Mouse (Mus musculus): ENCODE measurements around the gene Tmcc2. TPM values are rescaled to one million over a fixed set of nuclear protein-coding genes. Genes with fewer than 3 reads are reported as not detected.

The Tmcc2 gene
- polyA plus RNA-seq, 1 experiment = 11.2 TPM

- no peak for TF ChIP-seq POLR2A (IDR thresholded peaks at IDR 0.05; ENCODE audit: borderline replicate concordance, low read depth, low read length)
- TF ChIP-seq CTCF (IDR thresholded peaks at IDR 0.05; ENCODE audit: low read depth, low read length) = no peak
- no peak overlapping the region for H3K4me3 ChIP-seq (ENCODE audit: insufficient read depth, low read length)
- peaks cover 2% of the 10 kb centered on the region for H3K4me1 ChIP-seq (ENCODE audit: control insufficient read depth, insufficient read depth, low read length)
- no peak overlapping the region for H3K27ac ChIP-seq (ENCODE audit: insufficient read depth, low read depth, low read length)
Measured at GRCm38 (mm10) chr1:132396705-132397104, 5.6 kb upstream of the Tmcc2 start.

- Histone ChIP-seq H3K4me3 (ENCODE audit: insufficient read depth, low read length) (no peak overlapping the region), H3K4me1 (ENCODE audit: control insufficient read depth, insufficient read depth, low read length) (peaks cover 3% of the 10 kb centered on the region), H3K27ac (ENCODE audit: insufficient read depth, low read depth, low read length) (no peak overlapping the region)
- TF ChIP-seq CTCF (IDR thresholded peaks at IDR 0.05; ENCODE audit: low read depth, low read length) = no peak
- no peak for TF ChIP-seq POLR2A (IDR thresholded peaks at IDR 0.05; ENCODE audit: borderline replicate concordance, low read depth, low read length)
Measured at GRCm38 (mm10) chr1:132392872-132393271, 1.8 kb upstream of the Tmcc2 start.

DNA sequence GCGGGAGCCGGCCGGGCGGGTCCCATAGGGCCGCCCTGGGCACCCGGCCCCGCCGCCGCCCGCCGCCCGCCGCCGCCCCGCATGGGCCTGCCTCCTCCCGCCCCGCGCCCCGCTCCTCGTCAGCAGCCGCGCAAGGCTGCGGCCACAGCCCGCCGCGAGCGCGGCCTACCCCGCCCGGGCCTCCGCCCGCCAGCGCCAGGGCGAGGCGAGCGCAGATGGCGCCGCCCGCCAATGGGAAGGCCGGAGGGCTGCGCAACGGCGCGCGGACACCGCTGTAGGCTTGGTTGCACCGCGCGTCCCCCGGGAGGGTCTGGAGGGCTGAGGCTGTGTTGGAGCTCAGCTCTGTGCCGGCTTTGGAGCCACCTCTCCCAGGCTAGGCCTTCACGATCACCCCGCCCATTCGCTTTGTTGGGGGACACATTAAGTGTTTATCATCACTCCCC, 520 bp upstream of the Tmcc2 start:
- H3K27ac ChIP-seq (ENCODE audit: insufficient read depth, low read depth, low read length) = no peak overlapping the region
- peak overlapping the region; percentile 71 for H3K4me3 ChIP-seq (ENCODE audit: insufficient read depth, low read length)
- peaks cover 7% of the 10 kb centered on the region for H3K4me1 ChIP-seq (ENCODE audit: control insufficient read depth, insufficient read depth, low read length)
- no peak for TF ChIP-seq CTCF (IDR thresholded peaks at IDR 0.05; ENCODE audit: low read depth, low read length)
- no peak for TF ChIP-seq POLR2A (IDR thresholded peaks at IDR 0.05; ENCODE audit: borderline replicate concordance, low read depth, low read length)

- H3K27ac ChIP-seq (ENCODE audit: insufficient read depth, low read depth, low read length) = no peak overlapping the region
- TF ChIP-seq CTCF (IDR thresholded peaks at IDR 0.05; ENCODE audit: low read depth, low read length) (0 out of 2 replicates have a peak, but pooled peaks have one; percentile 6), POLR2A (IDR thresholded peaks at IDR 0.05; ENCODE audit: borderline replicate concordance, low read depth, low read length) (no peak)
- no peak overlapping the region; the same call in 1 of the 2 replicates for H3K4me3 ChIP-seq (ENCODE audit: insufficient read depth, low read length)
- peaks cover 10% of the 10 kb centered on the region for H3K4me1 ChIP-seq (ENCODE audit: control insufficient read depth, insufficient read depth, low read length)
Measured at GRCm38 (mm10) chr1:132389886-132390585, 1.0 kb downstream of the Tmcc2 start.

DNA sequence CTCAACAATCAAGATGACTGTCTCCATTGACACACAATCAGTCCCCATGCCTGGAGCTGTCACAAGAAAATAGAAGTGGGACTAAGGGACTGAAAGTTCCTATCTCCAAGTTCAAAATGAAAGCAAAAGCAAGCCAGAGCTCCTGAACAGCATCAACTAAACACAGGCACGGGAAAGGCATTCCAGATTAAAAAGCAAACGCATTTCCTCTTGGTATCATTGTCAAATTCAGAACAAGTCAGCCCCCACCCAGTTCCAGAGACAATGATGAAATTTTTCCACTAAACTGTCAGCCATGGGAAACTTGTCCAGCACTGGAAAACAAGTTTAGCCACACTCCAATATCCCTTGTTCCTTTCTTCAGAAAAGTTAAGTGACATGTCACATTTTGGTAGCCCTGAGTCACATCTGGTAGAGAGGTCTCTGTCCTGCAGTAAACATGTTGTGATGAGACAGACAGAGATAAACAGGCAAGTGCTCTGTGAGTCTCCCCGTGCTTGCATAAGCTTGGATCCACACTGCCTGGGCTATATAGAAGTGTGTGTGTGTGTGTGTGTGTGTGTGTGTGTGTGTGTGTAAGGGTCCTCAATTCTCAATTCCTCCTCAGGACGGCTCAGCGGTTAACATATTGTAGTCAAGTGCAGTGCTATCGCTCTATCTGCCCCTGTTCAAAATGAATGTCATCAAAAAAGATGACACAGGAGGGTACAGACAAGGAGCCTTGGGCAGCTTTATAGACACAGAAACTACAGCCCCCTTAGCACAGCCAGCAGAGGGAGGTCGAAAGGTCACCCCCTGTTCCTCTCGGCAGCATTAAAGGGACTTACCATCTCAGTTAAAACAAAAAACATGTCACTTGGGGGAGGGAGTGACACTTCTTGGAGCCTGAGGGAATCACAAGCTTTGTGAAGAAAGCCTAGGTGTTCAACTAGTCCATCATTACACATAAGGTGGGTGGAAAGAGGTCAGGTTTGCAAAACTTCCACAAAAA, 2.0 kb downstream of the Tmcc2 start:
- Histone ChIP-seq H3K27ac (ENCODE audit: insufficient read depth, low read depth, low read length) (no peak overlapping the region), H3K4me3 (ENCODE audit: insufficient read depth, low read length) (no peak overlapping the region), H3K4me1 (ENCODE audit: control insufficient read depth, insufficient read depth, low read length) (peaks cover 18% of the 10 kb centered on the region)

DNA sequence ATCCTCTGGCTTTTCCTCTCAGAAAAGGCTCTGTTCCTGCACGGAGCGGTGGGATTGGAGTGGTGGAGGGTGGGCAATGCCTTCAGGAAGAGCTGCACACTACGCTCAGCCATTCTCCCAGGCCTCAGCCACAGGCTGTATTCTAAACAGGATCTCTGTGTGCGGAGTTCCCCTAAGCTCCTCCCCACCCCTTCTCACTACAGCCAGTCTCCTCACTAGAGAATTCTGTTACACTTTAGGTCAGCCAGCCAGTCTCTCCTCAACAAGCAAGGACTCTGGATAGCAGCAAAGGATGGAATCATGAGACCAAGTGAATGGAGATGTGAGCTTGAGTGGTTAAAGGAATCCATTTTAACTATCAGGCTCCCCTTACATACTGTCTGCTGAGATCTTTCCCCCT, 3.1 kb downstream of the Tmcc2 start:
- Histone ChIP-seq H3K4me1 (ENCODE audit: control insufficient read depth, insufficient read depth, low read length) (peaks cover 24% of the 10 kb centered on the region), H3K4me3 (ENCODE audit: insufficient read depth, low read length) (no peak overlapping the region), H3K27ac (ENCODE audit: insufficient read depth, low read depth, low read length) (no peak overlapping the region)
- TF ChIP-seq CTCF (IDR thresholded peaks at IDR 0.05; ENCODE audit: low read depth, low read length) = no peak
- TF ChIP-seq POLR2A (IDR thresholded peaks at IDR 0.05; ENCODE audit: borderline replicate concordance, low read depth, low read length) = no peak

More for the DNA sequence above, 2.0 kb downstream of the Tmcc2 start:
- TF ChIP-seq CTCF (IDR thresholded peaks at IDR 0.05; ENCODE audit: low read depth, low read length) (no peak), POLR2A (IDR thresholded peaks at IDR 0.05; ENCODE audit: borderline replicate concordance, low read depth, low read length) (no peak)

- peaks cover 21% of the 10 kb centered on the region for H3K4me1 ChIP-seq (ENCODE audit: control insufficient read depth, insufficient read depth, low read length)
- no peak overlapping the region for H3K4me3 ChIP-seq (ENCODE audit: insufficient read depth, low read length)
- TF ChIP-seq POLR2A (IDR thresholded peaks at IDR 0.05; ENCODE audit: borderline replicate concordance, low read depth, low read length) (no peak), CTCF (IDR thresholded peaks at IDR 0.05; ENCODE audit: low read depth, low read length) (no peak)
- no peak overlapping the region for H3K27ac ChIP-seq (ENCODE audit: insufficient read depth, low read depth, low read length)
Measured at GRCm38 (mm10) chr1:132386266-132386665, 4.8 kb downstream of the Tmcc2 start.

DNA sequence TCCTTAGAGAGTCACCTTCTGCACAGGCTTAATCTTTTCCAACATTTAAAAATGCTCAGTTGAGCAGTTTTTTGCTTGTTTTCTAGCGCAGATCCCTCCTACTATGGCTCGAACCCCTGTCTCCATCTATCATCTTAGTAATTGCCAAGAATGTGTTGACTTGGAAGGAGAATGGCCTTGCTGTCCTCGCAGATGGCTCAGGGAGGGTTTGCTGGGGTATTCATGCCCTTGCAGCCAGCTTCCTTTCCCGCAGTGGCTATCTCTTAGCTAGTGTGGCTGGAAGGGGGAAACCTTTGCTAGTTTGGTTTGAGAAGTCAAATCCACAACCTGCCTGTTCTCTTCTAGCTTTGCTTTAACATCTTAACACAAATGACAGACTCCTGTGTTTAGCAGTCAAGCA, 5.4 kb downstream of the Tmcc2 start:
- Histone ChIP-seq H3K27ac (ENCODE audit: insufficient read depth, low read depth, low read length) (no peak overlapping the region), H3K4me1 (ENCODE audit: control insufficient read depth, insufficient read depth, low read length) (peaks cover 21% of the 10 kb centered on the region), H3K4me3 (ENCODE audit: insufficient read depth, low read length) (no peak overlapping the region)
- TF ChIP-seq POLR2A (IDR thresholded peaks at IDR 0.05; ENCODE audit: borderline replicate concordance, low read depth, low read length) = no peak

DNA sequence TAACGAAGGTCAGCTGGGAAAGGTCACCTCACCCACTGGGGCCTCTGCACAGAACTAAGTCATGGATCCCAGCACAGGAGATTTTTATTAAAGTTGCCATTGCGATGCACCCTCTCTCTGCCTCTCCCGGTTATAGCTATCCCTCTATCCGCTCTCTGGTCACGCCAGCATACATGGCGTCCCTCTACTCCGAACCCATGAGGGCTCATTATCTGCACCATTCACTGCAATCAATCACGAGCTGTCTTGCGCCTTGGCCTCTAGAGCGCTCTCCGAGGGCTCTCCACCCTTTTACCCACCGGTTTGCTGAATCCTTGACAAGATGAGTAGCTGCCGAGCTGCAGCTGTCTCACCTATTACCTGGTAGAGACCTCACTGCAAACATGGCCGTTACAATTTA, 5.8 kb downstream of the Tmcc2 start:
- H3K4me3 ChIP-seq (ENCODE audit: insufficient read depth, low read length) = no peak overlapping the region
- TF ChIP-seq CTCF (IDR thresholded peaks at IDR 0.05; ENCODE audit: low read depth, low read length) (no peak), POLR2A (IDR thresholded peaks at IDR 0.05; ENCODE audit: borderline replicate concordance, low read depth, low read length) (no peak)
- no peak overlapping the region for H3K27ac ChIP-seq (ENCODE audit: insufficient read depth, low read depth, low read length)
- peaks cover 21% of the 10 kb centered on the region for H3K4me1 ChIP-seq (ENCODE audit: control insufficient read depth, insufficient read depth, low read length)

Data from bone marrow macrophage, adult 2 months (primary cell).